Mouse (Mus musculus): ENCODE data around the gene Stap2. TPM values are rescaled to one million over a fixed set of nuclear protein-coding genes. Genes with fewer than 3 reads are reported as not detected.

The Stap2 gene
- polyA plus RNA-seq, 1 experiment from 2014 or later: 4.9 TPM

GRCm38 (mm10) chr17:55986030-55986961, 19.1 kb downstream of the Stap2 start, which contains the start of gene Fsd1:
Gene Fsd1 (plus strand): TSS chr17:55986509.
- Histone ChIP-seq H3K27ac (replicated peaks) (0 out of 2 replicates have a peak within 1 kb of the TSS, but pooled peaks have one; percentile 32), H3K4me2 (replicated peaks) (peak within 1 kb of the TSS; percentile 79), H3K9ac (replicated peaks) (peak within 1 kb of the TSS; percentile 77), H3K4me1 (peaks cover 9% of the 10 kb centered on the region), H3K27me3 (no peaks in the 10 kb centered on the region), H3K9me3 (no peaks in the 10 kb centered on the region), H3K4me3 (peak within 1 kb of the TSS; percentile 79), H3K36me3 (peaks cover 9% of the 10 kb centered on the region; the same call in 1 of the 2 replicates)
- ATAC-seq (replicated peaks): peak; percentile 84
- 8% methylated on average over 33 of the region's 35 CpGs for WGBS

- peaks cover 10% of the 10 kb centered on the region for H3K36me3 ChIP-seq
- no peaks in the 10 kb centered on the region for H3K27me3 ChIP-seq
- WGBS: 72% methylated on average over 3 of the region's 3 CpGs
- peaks cover 10% of the 10 kb centered on the region for H3K4me1 ChIP-seq
- no peak overlapping the region for H3K4me3 ChIP-seq
- H3K4me2 ChIP-seq (replicated peaks): no peak overlapping the region
- H3K9ac ChIP-seq (replicated peaks): no peak overlapping the region
- H3K9me3 ChIP-seq: no peaks in the 10 kb centered on the region
- ATAC-seq (replicated peaks): no peak
- H3K27ac ChIP-seq (replicated peaks): no peak overlapping the region
Observed at GRCm38 (mm10) chr17:55977301-55977700, 28.1 kb downstream of the Stap2 start.

- 14% methylated on average over 13 of the region's 13 CpGs for WGBS
- Histone ChIP-seq H3K27ac (replicated peaks) (peak overlapping the region; percentile 33; the same call in 1 of the 2 replicates), H3K9ac (replicated peaks) (no peak overlapping the region; the same call in 1 of the 2 replicates)
Observed at GRCm38 (mm10) chr17:55976255-55976862, 29.0 kb downstream of the Stap2 start.

GRCm38 (mm10) chr17:55971453-55971852, 33.9 kb downstream of the Stap2 start:
- H3K36me3 ChIP-seq: peaks cover 16% of the 10 kb centered on the region
- WGBS: 23% methylated on average over 22 of the region's 22 CpGs
- peak overlapping the region; percentile 57 for H3K4me3 ChIP-seq
- H3K4me1 ChIP-seq: peaks cover 29% of the 10 kb centered on the region
- no peaks in the 10 kb centered on the region for H3K27me3 ChIP-seq
- peak overlapping the region; percentile 78 for H3K9ac ChIP-seq (replicated peaks)
- ATAC-seq (replicated peaks): no peak
- no peaks in the 10 kb centered on the region for H3K9me3 ChIP-seq
- H3K4me2 ChIP-seq (replicated peaks): peak overlapping the region; percentile 71
- no peak overlapping the region for H3K27ac ChIP-seq (replicated peaks)

More at GRCm38 (mm10) chr17:55976255-55976862, 29.0 kb downstream of the Stap2 start:
- Histone ChIP-seq H3K4me1 (peaks cover 17% of the 10 kb centered on the region), H3K4me2 (replicated peaks) (no peak overlapping the region), H3K4me3 (no peak overlapping the region), H3K27me3 (no peaks in the 10 kb centered on the region), H3K9me3 (no peaks in the 10 kb centered on the region), H3K36me3 (peaks cover 10% of the 10 kb centered on the region)
- peak; percentile 71 for ATAC-seq (replicated peaks)

GRCm38 (mm10) chr17:55969966-55970891, 35.2 kb downstream of the Stap2 start, which contains the start of gene Shd:
Gene Shd (plus strand): TSS chr17:55970467.
- peak; percentile 57 for ATAC-seq (replicated peaks)
- Histone ChIP-seq H3K4me1 (peaks cover 23% of the 10 kb centered on the region), H3K36me3 (peaks cover 19% of the 10 kb centered on the region), H3K4me3 (peak within 1 kb of the TSS; percentile 57), H3K9me3 (no peaks in the 10 kb centered on the region), H3K4me2 (replicated peaks) (peak within 1 kb of the TSS; percentile 71), H3K27me3 (no peaks in the 10 kb centered on the region), H3K27ac (replicated peaks) (peak within 1 kb of the TSS; percentile 67), H3K9ac (replicated peaks) (peak within 1 kb of the TSS; percentile 78)
- WGBS: 7% methylated on average over 55 of the region's 55 CpGs

GRCm38 (mm10) chr17:55969560-55969959, 35.8 kb downstream of the Stap2 start:
- Histone ChIP-seq H3K27ac (replicated peaks) (peak overlapping the region; percentile 67), H3K4me1 (peaks cover 23% of the 10 kb centered on the region), H3K27me3 (no peaks in the 10 kb centered on the region), H3K4me2 (replicated peaks) (peak overlapping the region; percentile 71), H3K9ac (replicated peaks) (no peak overlapping the region), H3K4me3 (peak overlapping the region; percentile 57), H3K9me3 (no peaks in the 10 kb centered on the region), H3K36me3 (peaks cover 22% of the 10 kb centered on the region)
- WGBS: 34% methylated on average over 14 of the region's 14 CpGs
- ATAC-seq (replicated peaks): peak; percentile 24

- no peak for ATAC-seq (replicated peaks)
- Histone ChIP-seq H3K36me3 (peaks cover 17% of the 10 kb centered on the region; the same call in 1 of the 2 replicates), H3K4me3 (no peak overlapping the region), H3K27ac (replicated peaks) (no peak overlapping the region), H3K4me2 (replicated peaks) (no peak overlapping the region), H3K9me3 (no peaks in the 10 kb centered on the region), H3K4me1 (peaks cover 23% of the 10 kb centered on the region), H3K9ac (replicated peaks) (no peak overlapping the region), H3K27me3 (no peaks in the 10 kb centered on the region)
- 67% methylated on average over 7 of the region's 7 CpGs for WGBS
Observed at GRCm38 (mm10) chr17:55968210-55968609, 37.2 kb downstream of the Stap2 start.

- H3K4me3 ChIP-seq: no peak overlapping the region
- no peak overlapping the region for H3K4me2 ChIP-seq (replicated peaks)
- H3K9ac ChIP-seq (replicated peaks): no peak overlapping the region
- no peaks in the 10 kb centered on the region for H3K27me3 ChIP-seq
- 95% methylated on average over 4 of the region's 4 CpGs for WGBS
- ATAC-seq (replicated peaks): no peak
- H3K9me3 ChIP-seq: no peaks in the 10 kb centered on the region
- H3K27ac ChIP-seq (replicated peaks): no peak overlapping the region
- H3K4me1 ChIP-seq: peaks cover 23% of the 10 kb centered on the region
- H3K36me3 ChIP-seq: peaks cover 17% of the 10 kb centered on the region; the same call in 1 of the 2 replicates
Observed at GRCm38 (mm10) chr17:55967186-55967585, 38.2 kb downstream of the Stap2 start.

- 82% methylated on average over 9 of the region's 9 CpGs for WGBS
- ATAC-seq (replicated peaks): no peak
- no peak overlapping the region for H3K4me3 ChIP-seq
- no peak overlapping the region for H3K27ac ChIP-seq (replicated peaks)
- peaks cover 22% of the 10 kb centered on the region; the same call in 1 of the 2 replicates for H3K36me3 ChIP-seq
- H3K27me3 ChIP-seq: no peaks in the 10 kb centered on the region
- H3K9me3 ChIP-seq: no peaks in the 10 kb centered on the region
- H3K9ac ChIP-seq (replicated peaks): no peak overlapping the region
- H3K4me2 ChIP-seq (replicated peaks): no peak overlapping the region
- H3K4me1 ChIP-seq: peaks cover 10% of the 10 kb centered on the region
Observed at GRCm38 (mm10) chr17:55964996-55965395, 40.4 kb downstream of the Stap2 start.

- H3K4me2 ChIP-seq (replicated peaks): no peak overlapping the region
- H3K4me1 ChIP-seq: peaks cover 10% of the 10 kb centered on the region
- H3K9ac ChIP-seq (replicated peaks): no peak overlapping the region
- WGBS: 93% methylated on average over 10 of the region's 10 CpGs
- H3K27ac ChIP-seq (replicated peaks): no peak overlapping the region
- peaks cover 22% of the 10 kb centered on the region; the same call in 1 of the 2 replicates for H3K36me3 ChIP-seq
- ATAC-seq (replicated peaks): no peak
- no peaks in the 10 kb centered on the region for H3K9me3 ChIP-seq
- no peak overlapping the region for H3K4me3 ChIP-seq
- no peaks in the 10 kb centered on the region for H3K27me3 ChIP-seq
Observed at GRCm38 (mm10) chr17:55964496-55964895, 40.9 kb downstream of the Stap2 start.

GRCm38 (mm10) chr17:55963171-55963570, 42.2 kb downstream of the Stap2 start:
- no peak for ATAC-seq (replicated peaks)
- Histone ChIP-seq H3K36me3 (peaks cover 22% of the 10 kb centered on the region; the same call in 1 of the 2 replicates), H3K4me1 (peaks cover 15% of the 10 kb centered on the region), H3K4me3 (no peak overlapping the region), H3K27ac (replicated peaks) (no peak overlapping the region), H3K4me2 (replicated peaks) (no peak overlapping the region), H3K9ac (replicated peaks) (no peak overlapping the region), H3K27me3 (no peaks in the 10 kb centered on the region), H3K9me3 (no peaks in the 10 kb centered on the region)
- 79% methylated on average over 14 of the region's 14 CpGs for whole genome bisulfite sequencing
